Mouse (Mus musculus): ENCODE results near the gene Rnf213.
A peak's percentile ranks its signal among the peaks of the same experiment; 100 is the strongest.

- peak; percentile 37; the same call in 1 of the 2 replicates for TF ChIP-seq HCFC1 (IDR thresholded peaks at IDR 0.05; ENCODE audit: borderline replicate concordance, insufficient read depth, low read length)
- TF ChIP-seq CHD2 (IDR thresholded peaks at IDR 0.05; ENCODE audit: low read depth, low read length): no peak
- no peak for TF ChIP-seq MAFK (IDR thresholded peaks at IDR 0.05; ENCODE audit: insufficient read depth, low read depth, low read length)
- TF ChIP-seq ZC3H11A (IDR thresholded peaks at IDR 0.05; ENCODE audit: borderline replicate concordance, low read depth, low read length): no peak
- no peak for TF ChIP-seq ZNF384 (IDR thresholded peaks at IDR 0.05; ENCODE audit: low read depth, low read length)
These were observed 99.9 kb downstream of the Rnf213 start for GRCm38 (mm10) chr11:119492830-119493229.

All from ES-E14 (cell line).